Mouse (Mus musculus): ENCODE measurements at regions not wholly inside any gene's neighbourhood (a gene's known extent, or its start where the extent isn't known, plus 50 kb on each side); places are given as distances from the start of the nearest gene placed in this dataset.

GRCm38 (mm10) chr6:84322528-84322927 lies 271.2 kb downstream of the Cyp26b1 start:
- TF ChIP-seq GATA4 (IDR thresholded peaks at IDR 0.05; ENCODE audit: insufficient replicate concordance, low read length): no peak

GRCm38 (mm10) chr6:84320586-84320985 lies 273.1 kb downstream of the Cyp26b1 start:
- no peak for TF ChIP-seq GATA4 (IDR thresholded peaks at IDR 0.05; ENCODE audit: insufficient replicate concordance, low read length)

GRCm38 (mm10) chr6:84318774-84319173 lies 274.9 kb downstream of the Cyp26b1 start:
- TF ChIP-seq GATA4 (IDR thresholded peaks at IDR 0.05; ENCODE audit: insufficient replicate concordance, low read length): no peak

DNA sequence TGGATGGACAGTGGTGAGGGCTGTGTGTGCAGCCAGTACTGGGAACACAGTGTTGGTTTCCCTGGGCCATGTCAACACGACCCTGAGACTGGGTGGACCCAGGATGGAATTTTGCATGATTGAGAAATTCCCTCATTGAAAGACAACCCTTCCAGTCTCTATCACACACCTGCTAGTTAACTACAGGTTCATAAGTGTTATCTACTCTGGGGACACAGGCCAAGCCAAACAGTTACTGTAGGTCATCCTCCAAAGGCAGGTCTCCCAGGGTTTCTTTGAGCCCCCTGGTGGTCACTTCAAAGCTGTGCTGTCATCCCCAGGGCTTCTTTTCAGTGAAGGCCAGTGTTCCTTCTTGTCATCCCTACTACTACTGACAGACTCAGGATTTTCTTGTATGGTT lies 276.7 kb downstream of the Cyp26b1 start:
- TF ChIP-seq GATA4 (IDR thresholded peaks at IDR 0.05; ENCODE audit: insufficient replicate concordance, low read length): 0 out of 2 replicates have a peak, but pooled peaks have one; percentile 28

DNA sequence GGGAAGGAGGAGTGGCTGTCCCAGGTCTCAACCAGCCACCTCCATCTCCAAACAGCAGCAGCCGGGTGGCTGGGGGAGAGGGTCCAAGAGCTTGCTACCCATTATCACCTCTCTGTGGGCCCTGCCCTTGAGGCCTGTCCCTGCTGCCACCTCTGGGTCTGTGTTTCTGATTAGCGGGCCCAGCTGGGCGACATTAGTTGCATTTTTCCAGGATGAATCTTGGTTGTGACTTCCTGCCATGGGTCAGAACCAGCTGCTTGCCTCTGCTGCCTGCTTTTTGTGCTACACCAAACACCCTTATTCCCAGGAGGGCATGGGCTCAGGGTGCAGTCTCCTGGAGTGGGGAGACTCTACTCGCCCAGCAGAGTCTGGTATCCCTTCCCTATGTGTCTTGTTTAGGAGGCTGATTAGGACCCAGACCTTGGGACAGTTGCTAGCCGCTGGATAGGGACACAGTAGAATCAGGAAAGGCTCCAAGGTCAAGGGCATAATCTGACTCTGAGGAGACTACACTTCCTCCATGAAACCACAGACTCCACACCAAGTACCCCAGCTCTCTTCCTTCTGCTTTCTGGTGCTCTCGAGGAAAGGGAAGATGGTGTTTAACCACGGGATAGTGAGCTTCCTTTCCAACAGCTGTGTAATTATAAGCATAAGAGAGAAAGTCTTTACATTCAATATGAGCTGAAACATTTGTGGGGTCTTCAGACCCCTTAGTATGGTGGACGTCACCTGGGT lies 278.4 kb downstream of the Cyp26b1 start:
- TF ChIP-seq GATA4 (IDR thresholded peaks at IDR 0.05; ENCODE audit: insufficient replicate concordance, low read length): no peak

- no peak for TF ChIP-seq GATA4 (IDR thresholded peaks at IDR 0.05; ENCODE audit: insufficient replicate concordance, low read length)
These were observed 279.9 kb downstream of the Cyp26b1 start for GRCm38 (mm10) chr6:84313797-84314196.

DNA sequence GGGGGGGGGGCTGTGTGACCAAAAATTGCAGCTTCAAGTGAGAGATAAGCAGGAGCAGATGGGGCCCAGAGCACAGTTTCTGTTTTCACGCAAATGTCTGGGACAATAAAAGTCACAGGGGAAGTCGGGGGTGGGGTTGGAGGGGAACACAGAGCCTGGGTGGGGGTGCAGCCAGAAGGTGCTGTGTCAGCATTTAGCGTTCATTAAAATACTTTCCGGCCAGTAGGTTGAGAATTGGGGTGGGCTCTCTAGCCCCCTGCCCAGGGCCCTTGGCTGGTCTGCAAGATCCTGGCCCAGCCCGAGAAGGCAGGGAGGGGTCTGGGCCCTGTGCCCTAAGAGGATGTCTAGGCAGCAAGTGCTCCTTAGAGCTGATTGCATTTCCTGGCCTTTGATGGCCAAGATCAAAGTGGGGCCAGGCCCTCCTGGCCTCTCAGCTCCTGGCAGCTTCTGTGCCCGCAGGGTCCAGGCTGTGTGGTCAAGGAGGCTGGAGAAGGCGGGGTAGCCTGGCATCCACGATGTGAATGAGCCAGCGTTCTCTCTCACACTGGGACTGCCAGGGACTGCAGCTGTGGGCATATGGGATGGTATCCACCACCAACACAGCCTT lies 283.0 kb downstream of the Cyp26b1 start:
- no peak for TF ChIP-seq GATA4 (IDR thresholded peaks at IDR 0.05; ENCODE audit: insufficient replicate concordance, low read length)

GRCm38 (mm10) chr6:84307556-84307955 lies 286.2 kb downstream of the Cyp26b1 start:
- no peak for TF ChIP-seq GATA4 (IDR thresholded peaks at IDR 0.05; ENCODE audit: insufficient replicate concordance, low read length)

- TF ChIP-seq GATA4 (IDR thresholded peaks at IDR 0.05; ENCODE audit: insufficient replicate concordance, low read length): no peak
These were observed 287.1 kb downstream of the Cyp26b1 start for GRCm38 (mm10) chr6:84306585-84306984.

GRCm38 (mm10) chr6:84305093-84305492 lies 288.6 kb downstream of the Cyp26b1 start:
- TF ChIP-seq GATA4 (IDR thresholded peaks at IDR 0.05; ENCODE audit: insufficient replicate concordance, low read length): no peak

DNA sequence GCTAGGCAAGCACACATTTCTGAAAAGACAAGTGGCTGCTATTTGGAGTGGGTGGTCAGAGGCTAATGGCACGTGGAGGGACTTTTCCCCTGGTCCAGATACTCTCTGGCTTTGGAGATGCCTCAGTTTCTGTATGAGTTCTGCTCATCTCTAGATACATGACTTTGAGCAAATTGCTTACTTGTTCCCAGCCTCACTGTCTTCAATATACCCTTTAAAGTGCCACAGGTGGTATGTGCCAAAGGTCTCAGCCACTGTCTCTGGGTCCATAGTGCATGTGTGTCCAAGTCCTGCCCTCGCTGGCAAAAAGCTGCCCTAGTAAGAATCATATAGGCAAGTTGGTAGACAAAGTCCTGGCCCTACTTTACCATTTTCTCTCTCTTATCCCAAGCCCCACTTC lies 291.5 kb downstream of the Dysf start:
- TF ChIP-seq GATA4 (IDR thresholded peaks at IDR 0.05; ENCODE audit: insufficient replicate concordance, low read length): no peak

DNA sequence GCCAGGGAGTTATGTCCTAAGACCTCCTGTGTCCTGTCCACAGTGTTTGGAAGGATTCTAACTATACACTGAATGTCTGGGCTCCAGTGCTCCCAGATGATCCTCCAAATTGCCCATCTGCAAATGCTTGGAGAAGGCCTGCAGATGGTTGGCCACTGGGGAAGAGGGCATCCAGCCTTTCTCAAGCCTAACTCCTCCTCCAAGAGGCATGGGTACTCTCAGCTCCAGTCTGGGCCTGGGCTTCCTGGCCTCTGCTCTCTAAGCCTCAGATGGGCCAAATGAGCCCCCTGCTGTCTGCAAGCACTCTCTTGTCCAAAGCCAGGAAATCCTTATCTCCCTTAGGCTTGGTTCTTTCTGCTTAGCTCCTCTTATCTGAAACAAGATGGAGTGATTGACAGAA lies 290.8 kb downstream of the Dysf start:
- TF ChIP-seq GATA4 (IDR thresholded peaks at IDR 0.05; ENCODE audit: insufficient replicate concordance, low read length): no peak

DNA sequence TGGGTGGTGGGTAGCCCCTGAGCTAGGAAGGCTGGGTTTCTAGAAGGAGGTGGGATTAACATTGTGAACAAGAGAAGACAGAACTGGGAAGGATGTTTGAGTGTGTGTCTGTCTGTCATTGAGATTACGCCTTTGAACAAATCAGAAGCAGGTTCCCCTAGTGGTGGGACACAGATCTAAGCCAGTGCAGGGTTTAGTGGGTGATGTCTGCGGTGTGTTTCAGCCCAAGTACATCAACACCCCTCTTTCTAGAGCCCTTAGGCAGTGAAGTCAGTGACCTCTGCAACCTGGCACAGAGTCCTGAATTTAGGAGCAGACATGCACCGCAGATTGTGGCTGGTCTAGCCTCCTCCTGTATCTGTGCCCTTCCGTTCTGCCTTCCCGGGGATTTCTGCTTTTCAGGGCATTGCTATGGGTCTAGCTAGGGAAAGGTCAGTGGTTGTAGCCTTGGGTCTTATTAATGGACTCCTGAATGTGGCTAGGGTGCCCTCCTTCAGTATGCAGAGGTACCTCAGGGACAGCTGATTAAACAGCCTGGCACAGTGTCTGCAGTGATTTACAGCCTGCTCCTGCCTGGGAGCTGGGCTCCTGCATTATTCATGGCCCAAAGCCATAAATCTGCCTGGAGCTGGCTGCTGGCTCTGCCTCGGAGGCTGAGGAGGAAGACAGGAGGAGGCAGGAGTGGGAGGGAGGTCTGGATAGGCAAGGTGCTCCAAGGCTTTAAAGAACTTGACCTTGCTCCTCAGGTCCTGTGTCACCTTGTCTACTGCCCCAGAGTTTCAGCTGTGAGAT lies 264.3 kb downstream of the Dysf start:
- TF ChIP-seq GATA4 (IDR thresholded peaks at IDR 0.05; ENCODE audit: insufficient replicate concordance, low read length): no peak

DNA sequence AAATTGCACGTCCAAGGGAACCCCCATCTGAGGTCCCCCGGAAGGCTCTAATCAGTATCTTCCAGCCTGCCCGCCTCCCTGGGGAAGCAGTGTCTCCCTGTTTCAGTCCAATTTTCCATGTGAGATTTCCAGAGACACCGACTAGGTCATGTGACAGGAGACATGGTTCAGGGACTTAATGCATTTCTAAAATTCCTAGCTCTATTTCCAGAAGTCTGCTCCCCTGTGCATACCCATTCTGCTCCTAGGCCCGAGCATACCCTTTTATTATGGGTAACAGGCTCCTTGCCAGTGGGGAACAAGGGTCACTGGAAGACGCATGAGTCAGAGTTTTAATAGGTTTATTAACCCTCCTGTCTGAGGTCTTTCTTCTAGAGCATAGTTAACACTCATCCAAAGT lies 263.6 kb downstream of the Dysf start:
- no peak for TF ChIP-seq GATA4 (IDR thresholded peaks at IDR 0.05; ENCODE audit: insufficient replicate concordance, low read length)

DNA sequence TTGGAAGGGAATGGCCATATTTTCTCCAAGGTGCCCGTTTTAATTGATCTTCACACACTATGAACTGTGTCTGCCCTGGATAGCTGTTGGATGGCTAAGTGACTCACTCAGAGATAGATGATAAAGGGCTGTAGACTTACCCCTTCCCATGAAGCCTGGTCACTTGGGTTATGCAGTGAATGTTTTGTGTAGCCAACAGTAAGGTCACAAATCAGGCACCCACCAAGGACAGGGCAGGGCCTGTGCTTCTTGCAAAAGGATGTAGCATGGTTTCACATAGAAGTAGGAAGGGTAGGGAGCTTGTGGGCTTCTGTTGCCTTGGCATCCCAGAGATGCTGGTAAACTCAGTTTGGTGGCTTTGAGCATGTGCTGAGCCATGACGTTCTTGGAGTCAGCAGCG lies 263.1 kb downstream of the Dysf start:
- no peak for TF ChIP-seq GATA4 (IDR thresholded peaks at IDR 0.05; ENCODE audit: insufficient replicate concordance, low read length)
